Mouse (Mus musculus): Measurements from ENCODE around the gene Pds5b. TPM values are rescaled to one million over a fixed set of nuclear protein-coding genes. Genes with fewer than 3 reads are reported as not detected.
"Not testable (repeated sequence)": the region's sequence is repeated elsewhere in the genome, so short reads cannot be mapped to it uniquely, and the experiment has no call there.

Pds5b gene
- total RNA-seq, 2 experiments from 2014 or later = 15.7 to 17.2 TPM

GRCm38 (mm10) chr5:150702714-150703113 is 29.2 kb downstream of the Pds5b start:
- DNase-seq = no peak

GRCm38 (mm10) chr5:150706651-150707050 is 33.1 kb downstream of the Pds5b start:
- DNase-seq = not testable (repeated sequence)

GRCm38 (mm10) chr5:150707181-150707580 is 33.6 kb downstream of the Pds5b start:
- DNase-seq = not testable (repeated sequence)

GRCm38 (mm10) chr5:150711503-150711902 is 38.0 kb downstream of the Pds5b start:
- no peak for DNase-seq

DNA sequence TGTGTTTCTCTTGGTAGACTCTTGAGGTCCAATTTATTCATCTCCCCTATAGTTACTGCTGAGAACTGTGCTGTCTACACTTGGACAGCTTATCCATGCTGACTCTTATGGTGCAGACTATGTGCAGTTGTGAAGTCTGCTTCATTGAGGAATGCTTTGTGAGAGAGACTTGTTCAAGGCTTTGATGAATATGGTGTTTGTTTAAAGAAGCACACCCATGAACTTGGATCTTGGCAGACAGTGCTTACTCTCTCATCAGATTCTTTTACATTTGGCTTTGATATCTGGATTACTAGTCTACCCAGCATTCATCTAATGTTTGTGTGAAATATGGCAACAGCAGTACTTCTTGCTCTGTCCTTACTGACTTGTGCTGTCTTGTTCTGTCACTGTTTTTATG is 39.9 kb downstream of the Pds5b start:
- no peak for DNase-seq

DNA sequence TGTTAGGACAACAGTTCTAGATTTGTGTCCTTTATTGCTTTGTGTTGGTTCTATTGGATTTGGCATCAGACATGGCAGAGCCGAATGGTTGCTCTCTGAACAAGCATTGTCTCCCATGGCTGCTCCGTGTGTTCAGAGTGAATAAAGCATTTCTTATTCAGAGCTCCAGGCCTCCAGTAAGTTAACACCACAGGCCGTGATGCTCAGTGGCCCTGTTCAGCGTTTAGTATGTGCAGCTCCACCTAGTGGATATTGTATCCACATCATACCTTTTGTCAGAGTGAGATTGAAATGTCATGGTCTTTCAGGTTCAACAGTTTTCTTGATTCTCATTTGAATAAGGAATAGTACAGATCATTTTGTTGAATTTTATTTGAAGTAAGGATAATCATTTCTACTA is 44.2 kb downstream of the Pds5b start:
- DNase-seq = no peak

- DNase-seq = no peak
These were observed 51.1 kb downstream of the Pds5b start for GRCm38 (mm10) chr5:150724641-150725040.

DNA sequence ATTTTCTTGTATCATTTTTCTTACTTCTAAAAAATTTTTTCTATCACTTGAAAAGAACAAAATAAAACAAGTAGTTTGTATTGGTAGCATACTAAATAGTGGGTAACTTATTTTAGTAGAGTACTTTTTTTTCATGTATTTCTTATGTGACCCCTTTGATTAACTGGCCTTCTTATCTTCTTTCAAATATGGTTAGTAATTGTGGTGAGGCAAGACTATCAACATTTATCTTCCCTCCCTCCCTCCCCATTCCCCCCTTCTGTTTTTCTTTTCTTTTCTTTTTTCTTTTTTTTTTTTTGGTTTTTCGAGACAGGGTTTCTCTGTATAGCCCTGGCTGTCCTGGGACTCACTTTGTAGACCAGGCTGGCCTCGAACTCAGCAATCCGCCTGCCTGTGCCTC is 63.5 kb downstream of the Pds5b start:
- DNase-seq = not testable (repeated sequence)

DNA sequence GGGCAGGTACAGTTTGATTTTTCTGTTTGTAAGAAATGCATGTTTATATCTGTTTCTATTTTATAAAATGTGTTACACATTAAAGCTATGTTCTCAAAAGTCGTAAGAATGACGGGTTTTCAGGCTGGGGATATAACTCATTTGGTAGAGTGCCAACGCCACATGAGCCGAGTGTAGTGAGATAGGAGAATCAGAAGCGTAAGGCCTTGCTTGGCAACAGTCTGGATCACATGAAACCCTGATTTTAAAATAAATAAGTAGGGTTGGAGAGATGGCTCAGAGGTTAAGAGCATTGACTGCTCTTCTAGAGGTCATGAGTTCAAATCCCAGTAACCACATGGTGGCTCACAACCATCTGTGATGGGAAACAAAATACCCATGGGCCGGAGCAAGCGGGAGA is 65.8 kb downstream of the Pds5b start:
- DNase-seq = no peak

DNA sequence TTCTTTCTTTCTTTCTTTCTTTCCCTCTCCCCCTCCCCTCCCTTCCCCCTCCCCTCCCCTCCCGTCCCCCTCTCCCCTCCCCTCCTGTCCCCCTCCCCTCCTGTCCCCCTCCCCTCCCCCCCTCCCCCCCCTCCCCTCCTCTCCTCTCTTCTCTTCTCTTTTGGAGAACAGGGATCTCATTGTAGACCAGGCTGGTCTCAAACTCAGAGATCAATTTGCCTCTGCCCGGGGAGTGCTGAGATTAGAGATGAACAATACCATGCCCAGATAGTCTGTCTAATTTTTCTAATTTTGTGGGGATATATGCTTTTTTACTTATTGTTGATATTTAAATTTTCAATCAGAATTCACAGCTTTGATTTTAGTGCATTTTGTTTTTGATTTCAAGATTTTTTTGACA is 67.1 kb downstream of the Pds5b start:
- no peak for DNase-seq

DNA sequence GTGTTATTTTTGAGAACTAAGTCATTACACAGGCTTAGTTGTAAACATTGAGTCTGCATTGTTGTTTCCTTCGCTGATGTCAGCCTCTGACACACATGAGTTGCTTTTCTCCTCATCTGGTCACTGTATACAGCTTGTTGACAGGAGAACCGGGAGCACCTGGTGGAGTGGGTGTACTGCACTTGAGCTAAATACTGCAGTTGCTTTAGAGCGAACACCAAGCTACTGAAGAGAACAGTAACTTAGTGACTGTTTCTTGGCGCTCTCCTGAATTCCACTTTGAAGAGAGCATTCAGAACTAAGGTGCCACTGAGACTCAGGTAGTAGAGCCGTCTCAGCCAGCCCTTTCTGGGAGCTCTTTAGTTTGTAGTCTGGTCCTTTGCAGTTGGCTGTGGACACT is 83.1 kb downstream of the Pds5b start:
- no peak for DNase-seq

DNA sequence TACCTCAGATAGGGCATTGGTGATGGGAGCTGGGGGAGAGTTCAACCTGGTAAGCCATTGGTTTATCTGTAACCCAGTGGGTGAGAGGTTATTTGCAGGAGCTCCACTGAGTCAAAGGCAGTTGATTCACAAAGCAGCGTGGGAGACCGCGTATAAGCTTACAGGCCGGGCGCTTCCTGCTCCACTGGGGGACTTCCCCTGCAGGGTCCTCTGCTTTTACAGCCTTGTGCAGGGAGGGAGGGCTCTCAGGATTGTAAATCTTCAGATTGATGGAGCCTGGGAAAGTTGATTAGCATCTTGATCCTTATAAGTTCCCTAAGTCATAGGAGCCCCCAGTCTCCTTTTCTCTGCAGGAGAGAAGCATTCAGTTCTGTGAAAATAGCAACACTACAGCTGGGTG is 98.9 kb downstream of the Pds5b start:
- DNase-seq = no peak

DNA sequence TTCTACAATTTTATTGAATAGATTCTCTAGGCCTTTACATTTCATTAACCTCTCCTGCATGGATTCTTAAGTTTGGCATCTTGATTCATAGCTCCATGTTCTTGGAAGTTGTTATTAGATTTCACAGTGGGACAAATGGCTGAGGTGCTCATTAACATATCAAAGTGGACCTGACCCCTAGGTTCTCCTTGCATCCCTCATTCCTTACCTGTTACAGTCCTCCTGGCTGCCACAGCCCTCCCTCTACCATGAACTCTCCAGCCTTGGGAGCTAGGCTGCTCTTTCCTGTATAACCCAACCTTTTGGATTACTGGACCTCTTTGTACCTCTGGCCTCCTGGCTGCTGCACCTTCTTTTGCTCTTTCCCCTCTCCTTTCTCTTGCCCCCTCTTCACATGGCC is 99.5 kb downstream of the Pds5b start:
- DNase-seq = no peak

DNA sequence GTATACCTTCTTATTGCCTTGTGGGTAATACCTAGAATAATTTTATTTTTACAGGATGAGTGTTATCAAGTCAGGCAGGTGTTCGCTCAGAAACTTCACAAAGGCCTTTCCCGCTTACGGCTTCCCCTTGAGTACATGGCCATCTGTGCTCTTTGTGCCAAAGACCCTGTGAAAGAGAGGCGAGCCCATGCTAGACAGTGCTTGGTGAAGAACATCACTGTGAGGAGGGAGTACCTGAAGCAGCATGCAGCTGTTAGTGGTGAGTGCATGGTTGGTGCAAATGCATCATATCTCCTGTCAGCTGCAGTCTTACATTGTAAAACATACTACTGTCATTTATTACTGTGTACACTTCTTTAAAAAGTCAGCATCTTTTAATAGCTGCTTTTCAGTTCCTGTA is 114.7 kb downstream of the Pds5b start:
- DNase-seq = no peak

DNA sequence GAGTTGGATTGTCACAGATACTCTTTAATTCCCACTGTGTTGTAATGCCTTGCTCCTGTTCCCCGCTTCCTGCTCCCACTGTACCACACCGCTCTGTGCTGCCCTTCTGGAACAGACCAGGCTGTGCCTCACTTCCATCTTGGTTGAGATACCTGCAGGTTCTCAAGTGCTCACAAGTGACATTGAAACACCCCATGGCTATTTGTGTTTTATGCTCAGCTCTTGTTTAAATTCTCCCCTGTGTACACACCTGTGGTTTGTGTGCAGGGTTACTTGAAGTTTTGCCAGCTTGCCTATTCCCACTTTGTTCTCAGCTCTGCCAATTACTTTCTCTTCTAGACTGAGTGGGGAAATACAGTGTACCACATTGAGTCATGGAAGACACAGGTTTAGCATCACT is 115.5 kb downstream of the Pds5b start:
- no peak for DNase-seq

- DNase-seq = no peak
These were observed 120.6 kb downstream of the Pds5b start for GRCm38 (mm10) chr5:150794181-150794580.

- DNase-seq = no peak
These were observed 126.5 kb downstream of the Pds5b start for GRCm38 (mm10) chr5:150800056-150800455.

GRCm38 (mm10) chr5:150814111-150814990 is 140.8 kb downstream of the Pds5b start:
- no peak for DNase-seq

- DNase-seq = no peak
These were observed 141.9 kb downstream of the Pds5b start for GRCm38 (mm10) chr5:150815400-150815799.

GRCm38 (mm10) chr5:150816775-150817174 is 143.2 kb downstream of the Pds5b start:
- DNase-seq = no peak

DNA sequence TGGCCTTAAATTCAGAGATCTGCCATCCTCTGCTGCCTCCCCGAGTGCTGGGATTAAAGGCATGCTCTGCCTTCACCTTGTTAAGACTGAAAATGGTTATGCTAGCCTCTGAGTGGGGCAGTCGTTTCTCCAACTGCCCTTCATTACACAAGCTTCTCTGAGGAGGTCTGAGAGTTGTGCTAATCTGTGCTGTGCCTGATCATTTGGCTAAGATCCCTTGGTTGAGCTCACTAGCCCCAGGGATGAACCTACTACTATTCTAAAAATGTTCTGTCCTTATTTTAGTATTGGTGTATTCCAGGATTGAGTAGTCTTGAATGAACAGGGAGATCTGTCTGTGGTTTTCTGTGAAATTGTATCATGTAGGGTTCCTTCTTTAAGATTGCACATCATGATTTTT is 144.5 kb downstream of the Pds5b start:
- DNase-seq = no peak

- DNase-seq = no peak
These were observed 145.3 kb downstream of the Pds5b start for GRCm38 (mm10) chr5:150818886-150819285.

- no peak for DNase-seq
These were observed 146.0 kb downstream of the Pds5b start for GRCm38 (mm10) chr5:150819520-150819919.

- no peak for DNase-seq
These were observed 147.6 kb downstream of the Pds5b start for GRCm38 (mm10) chr5:150821152-150821551.
